Mouse (Mus musculus) small intestine, adult 2 months (tissue): Measurements from ENCODE around the gene Mysm1.

Experiments
- CTCF ChIP-seq: fragments of 200-500 bp; IDR thresholded peaks from 2 replicates; pipeline ENCODE4 v1.5.1; 2012; ENCODE audit warnings: low read depth, mild to moderate bottlenecking, control low read depth, inconsistent platforms, low read length, moderate library complexity, mixed read lengths; ENCODE audit not compliant: insufficient replicate concordance, insufficient read length; ENCODE audit errors: extremely low read depth
- POLR2A ChIP-seq: fragments of 200-500 bp; IDR thresholded peaks from 2 replicates; pipeline ENCODE4 v1.6.1; 2012; ENCODE audit warnings: low read depth, mild to moderate bottlenecking, control low read depth, inconsistent platforms, low read length, moderate library complexity

DNA sequence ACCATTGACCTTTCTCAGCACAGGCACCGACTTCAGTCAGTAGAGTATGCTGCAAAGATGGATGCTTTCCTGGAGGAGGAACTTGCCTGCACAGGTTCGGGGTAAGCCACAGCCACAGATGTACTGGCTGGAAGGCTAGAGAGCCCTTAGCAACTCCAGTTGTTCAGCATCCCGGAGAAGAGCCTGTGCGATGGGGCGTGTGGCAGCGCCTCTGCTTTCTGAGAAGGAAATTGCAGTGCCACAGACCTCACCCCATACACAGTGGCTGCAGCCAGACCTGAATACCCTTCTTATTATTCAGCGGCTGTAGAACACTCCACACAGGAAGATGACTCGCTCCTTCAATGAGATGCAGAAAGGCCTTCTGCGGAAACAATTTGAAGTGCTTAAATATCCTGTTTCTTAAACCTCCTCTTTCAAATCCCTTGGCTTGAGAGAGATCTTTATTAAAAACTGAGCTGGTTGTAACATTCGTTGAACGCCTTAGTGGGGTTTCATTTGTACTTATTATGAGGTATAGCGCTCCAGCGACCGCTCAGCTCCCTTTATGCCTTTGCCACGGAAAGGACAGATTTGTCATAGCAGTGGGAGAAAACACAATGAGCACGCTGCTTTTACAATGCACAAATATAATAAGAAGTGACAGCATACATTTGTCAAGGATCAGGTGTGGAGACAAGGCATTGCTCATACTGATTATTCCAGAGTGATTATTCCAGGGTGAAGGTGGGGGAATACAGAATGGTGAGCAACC lies 47.1 kb upstream of the Mysm1 start:
- TF ChIP-seq CTCF (no peak), POLR2A (no peak)
